Mouse (Mus musculus): Measurements from ENCODE around the gene B430305J03Rik.

DNA sequence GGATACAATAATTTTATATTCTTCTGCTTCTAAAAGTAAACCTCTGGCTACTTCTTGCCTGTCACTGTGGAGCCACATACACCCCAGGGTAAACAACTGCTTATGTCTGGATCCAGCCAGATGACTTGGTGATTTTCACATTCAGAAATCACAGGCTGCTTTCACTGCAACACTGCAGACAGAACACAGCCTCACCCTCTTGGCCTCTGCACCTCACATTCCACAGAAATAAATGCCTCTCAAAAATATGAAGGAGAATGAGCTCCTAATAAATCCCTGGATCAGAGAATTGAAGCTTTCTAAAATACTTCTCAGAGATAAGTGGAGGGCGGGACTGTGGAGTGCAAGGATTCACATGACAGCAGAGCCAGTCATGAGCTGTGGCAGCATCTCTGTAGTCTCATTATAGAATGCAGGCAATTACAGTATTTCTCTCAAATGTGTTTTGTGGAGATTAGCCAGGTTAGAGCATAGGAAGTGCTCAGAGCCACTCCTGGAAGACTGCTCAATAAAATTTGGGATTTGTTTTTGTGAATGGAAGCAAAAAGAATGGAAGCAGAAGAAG lies 35.2 kb upstream of the B430305J03Rik start:
- TF ChIP-seq CTCF (IDR thresholded peaks at IDR 0.05; ENCODE audit: low read depth, low read length) (no peak), POLR2A (IDR thresholded peaks at IDR 0.05; ENCODE audit: extremely low read depth, insufficient read depth, low read length) (no peak)
